Mouse (Mus musculus) midbrain, embryonic 16.5 days (tissue): ENCODE results near the gene Scarf1. TPM values are rescaled to one million over a fixed set of nuclear protein-coding genes. Genes with fewer than 3 reads are reported as not detected.

Experiments used
- ATAC-seq: fragments of 200-750 bp; cut with Nextera tagmentation; 2 replicates; pipeline ENCODE4 v1.8.0; 2017; ENCODE audit warnings: moderate TSS enrichment
- H3K27ac ChIP-seq: fragments of 300-500 bp; sonication (generic); 2 replicates; pipeline ENCODE4 v1.5.1; 2014; ENCODE audit warnings: mild to moderate bottlenecking, low read length, mixed read lengths
- H3K27me3 ChIP-seq: fragments of 300-500 bp; sonication (generic); 2 replicates; pipeline ENCODE4 v1.6.1; 2014; ENCODE audit warnings: low read depth, low read length, mixed read lengths; ENCODE audit not compliant: control insufficient read depth, insufficient read depth
- H3K36me3 ChIP-seq: fragments of 300-500 bp; sonication (generic); 2 replicates; pipeline ENCODE4 v1.6.1; 2014; ENCODE audit warnings: mild to moderate bottlenecking, low read length, moderate library complexity, mixed read lengths; ENCODE audit not compliant: control insufficient read depth, insufficient read depth
- H3K4me1 ChIP-seq: fragments of 300-500 bp; sonication (generic); 2 replicates; pipeline ENCODE4 v1.6.1; 2014; ENCODE audit warnings: mild to moderate bottlenecking, low read length, mixed read lengths; ENCODE audit not compliant: control insufficient read depth, insufficient read depth
- H3K4me2 ChIP-seq: fragments of 300-500 bp; sonication (generic); 2 replicates; pipeline ENCODE4 v1.6.1; 2014; ENCODE audit warnings: mild to moderate bottlenecking, low read length, mixed read lengths
- H3K4me3 ChIP-seq: fragments of 300-500 bp; sonication (generic); 2 replicates; pipeline ENCODE4 v1.5.1; 2014; ENCODE audit warnings: low read depth, mild to moderate bottlenecking, low read length, moderate library complexity, mixed read lengths
- H3K9ac ChIP-seq: fragments of 300-500 bp; sonication (generic); 2 replicates; pipeline ENCODE4 v1.6.1; 2014; ENCODE audit warnings: low read depth, low read length, mixed read lengths
- H3K9me3 ChIP-seq: fragments of 300-500 bp; sonication (generic); replicated peaks from 2 replicates; pipeline ENCODE4 v1.6.1; 2014; ENCODE audit warnings: mild to moderate bottlenecking, low read length, mixed read lengths; ENCODE audit not compliant: control insufficient read depth, poor library complexity, severe bottlenecking
- WGBS: fragments of 180-500 bp; shearing (Covaris S2); extraction: QIAGEN DNeasy Blood & Tissue Kit; methylation state at CpG from one replicate; pipeline ENCODE4 v1.1.7; 2014; 5-methylcytosine and 5-hydroxymethylcytosine counted together
- polyA plus RNA-seq: library from polyadenylated mRNA; unstranded; fragments of >200 nt; fragmentation: Nextera tagmentation; extraction: Ambion mirVana; gene quantifications from 2 replicates; pipeline ENCODE4 v1.2.1, GENCODE M21; 2015

Gene Scarf1
- 3.4 and 4.3 TPM in 2 replicates for polyA plus RNA-seq

DNA sequence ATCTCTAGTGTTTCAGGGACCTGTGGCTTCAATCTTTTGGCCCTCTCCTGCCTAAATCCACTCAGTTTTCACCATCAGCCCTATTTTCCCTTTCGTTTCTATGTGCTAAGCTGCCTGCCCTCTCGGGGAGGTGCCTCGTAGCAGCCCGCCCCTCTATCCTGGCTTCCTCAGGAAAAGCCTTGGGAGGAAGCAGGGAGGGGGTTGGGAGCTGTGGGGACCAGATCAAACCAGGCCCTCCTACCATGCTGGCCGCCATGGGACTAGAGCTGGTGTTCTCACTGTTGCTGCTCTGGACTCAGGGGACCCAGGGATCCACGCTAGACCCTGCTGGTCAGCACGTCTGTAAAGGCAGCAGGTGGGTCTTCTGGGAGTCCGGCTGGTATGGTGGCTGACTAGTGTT, at the start of gene Scarf1:
Gene Scarf1, plus strand, starts transcription at position 205 of the 400 bp plus-strand sequence.
- H3K4me1 ChIP-seq = peaks cover 7% of the 10 kb centered on the region
- peaks cover 10% of the 10 kb centered on the region for H3K36me3 ChIP-seq
- 45% methylated on average over 8 of the region's 8 CpGs for WGBS
- no peak within 1 kb of the TSS for H3K9ac ChIP-seq
- no peak within 1 kb of the TSS for H3K4me3 ChIP-seq
- no peaks in the 10 kb centered on the region for H3K27me3 ChIP-seq
- H3K27ac ChIP-seq = no peak within 1 kb of the TSS
- ATAC-seq = no peak
- H3K9me3 ChIP-seq = no peaks in the 10 kb centered on the region
- 0 out of 2 replicates have a peak within 1 kb of the TSS, but pooled peaks have one; percentile 17 for H3K4me2 ChIP-seq

DNA sequence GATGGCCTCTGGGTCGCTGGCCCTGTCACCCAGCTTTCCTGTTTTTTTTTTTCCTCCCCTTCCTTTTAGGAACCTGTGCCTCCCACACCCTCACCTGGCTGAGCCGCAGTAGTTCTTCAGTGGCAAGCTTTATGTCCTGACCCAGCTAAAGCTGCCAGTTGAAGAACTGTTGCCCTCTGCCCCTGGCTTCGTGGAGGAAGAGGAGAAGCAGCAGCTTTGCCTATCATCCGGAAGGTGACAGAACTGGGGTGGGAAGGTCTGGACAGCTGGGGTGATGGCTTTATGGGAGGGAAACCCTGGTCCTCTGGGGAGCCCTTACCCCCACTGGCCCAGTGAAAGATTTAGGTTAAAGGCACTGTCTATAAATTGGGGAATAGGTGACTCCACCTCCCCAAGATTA, 49.7 kb upstream of the Scarf1 start:
- no peak for ATAC-seq
- no peak overlapping the region for H3K4me2 ChIP-seq
- no peak overlapping the region for H3K9ac ChIP-seq
- no peaks in the 10 kb centered on the region for H3K9me3 ChIP-seq
- peaks cover 11% of the 10 kb centered on the region for H3K36me3 ChIP-seq
- peaks cover 27% of the 10 kb centered on the region for H3K4me1 ChIP-seq
- 80% methylated on average over 4 of the region's 4 CpGs for WGBS
- no peak overlapping the region for H3K27ac ChIP-seq
- H3K27me3 ChIP-seq = peaks cover 5% of the 10 kb centered on the region
- no peak overlapping the region for H3K4me3 ChIP-seq

DNA sequence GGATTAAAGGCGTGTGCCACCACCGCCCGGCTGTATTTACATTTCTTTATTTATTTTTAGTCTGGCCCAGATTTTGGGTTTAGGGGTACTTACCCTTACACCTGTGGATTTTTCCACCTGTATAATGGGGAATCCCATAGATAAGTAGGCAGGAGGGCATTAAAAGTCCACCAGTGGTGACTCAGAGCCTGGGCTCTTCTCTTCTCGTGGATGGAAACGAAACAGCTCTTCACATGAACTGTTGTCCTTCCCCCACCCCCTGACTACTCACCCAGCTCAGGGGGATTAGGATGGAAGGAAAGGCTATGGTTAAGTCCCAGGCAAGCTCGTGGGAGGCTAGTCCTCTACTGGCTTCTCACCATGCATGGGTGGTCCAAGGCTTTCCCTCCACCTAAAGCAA, 48.9 kb upstream of the Scarf1 start:
- ATAC-seq = no peak
- no peaks in the 10 kb centered on the region for H3K9me3 ChIP-seq
- H3K4me3 ChIP-seq = no peak overlapping the region

DNA sequence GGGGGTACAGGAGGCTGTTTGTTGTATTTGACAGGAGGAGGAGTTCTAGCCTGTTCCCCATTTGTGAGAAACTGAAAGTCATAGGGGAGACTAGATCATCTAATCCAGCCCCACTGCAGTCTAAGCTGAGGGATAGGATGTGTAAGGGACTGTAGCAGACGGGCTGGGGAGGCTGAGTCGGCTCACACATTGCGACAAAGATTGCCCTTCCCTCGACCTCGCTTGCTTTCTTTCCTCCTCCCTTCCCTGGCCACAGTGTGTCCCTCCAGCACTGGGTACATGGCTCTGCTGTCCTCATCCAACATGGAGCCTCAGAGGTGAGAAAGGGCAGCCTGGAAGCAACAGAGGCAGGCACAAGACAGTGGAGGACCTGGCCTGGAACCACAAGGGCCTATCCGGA, 48.3 kb upstream of the Scarf1 start:
- 90% methylated on average over 6 of the region's 6 CpGs for WGBS
- Histone ChIP-seq H3K9ac (no peak overlapping the region), H3K27me3 (peaks cover 5% of the 10 kb centered on the region), H3K36me3 (peaks cover 11% of the 10 kb centered on the region), H3K4me3 (no peak overlapping the region), H3K9me3 (no peaks in the 10 kb centered on the region), H3K4me2 (no peak overlapping the region), H3K27ac (no peak overlapping the region), H3K4me1 (peaks cover 22% of the 10 kb centered on the region)
- ATAC-seq = no peak

More for the DNA sequence above, 48.9 kb upstream of the Scarf1 start:
- WGBS = 86% methylated on average over 6 of the region's 6 CpGs
- Histone ChIP-seq H3K27me3 (peaks cover 5% of the 10 kb centered on the region), H3K27ac (no peak overlapping the region), H3K36me3 (peaks cover 11% of the 10 kb centered on the region), H3K4me2 (no peak overlapping the region), H3K9ac (no peak overlapping the region), H3K4me1 (peaks cover 27% of the 10 kb centered on the region)

DNA sequence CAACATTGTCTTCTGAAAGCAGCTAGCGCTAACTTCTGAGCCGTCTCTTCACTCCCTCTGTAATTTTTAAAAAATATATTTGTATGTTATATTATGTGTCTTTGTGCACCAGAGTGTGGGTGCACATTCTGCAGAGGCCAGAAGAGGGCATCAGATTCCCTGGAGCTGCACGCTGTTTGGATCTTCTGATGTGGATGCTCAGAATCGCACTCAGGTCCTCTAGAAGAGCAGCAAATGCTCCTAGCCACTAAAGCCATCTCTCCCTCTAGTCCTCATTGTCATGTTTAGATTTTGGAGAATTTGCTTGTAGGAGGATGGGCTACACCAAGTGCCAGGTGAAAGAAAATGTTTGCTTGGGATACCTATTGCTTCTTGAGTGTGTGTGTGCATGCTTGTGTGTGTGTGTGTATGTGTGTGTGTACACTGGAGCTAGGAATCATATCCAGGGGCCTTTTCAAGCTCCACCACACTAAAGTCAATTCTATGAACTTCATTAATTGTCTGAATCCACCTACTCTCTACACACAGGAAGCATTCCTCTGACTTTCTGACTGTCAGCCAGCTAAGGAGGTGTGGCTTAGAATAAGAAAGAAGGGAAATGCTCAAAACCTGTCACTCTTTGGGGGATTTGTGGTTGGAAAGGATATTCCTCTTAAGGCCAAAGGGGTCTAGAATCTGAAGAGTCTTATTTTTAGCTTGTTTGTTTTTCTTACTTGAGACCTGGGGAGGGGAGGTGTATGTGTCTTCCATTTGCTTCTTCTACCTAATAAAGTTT, 46.4 kb upstream of the Scarf1 start:
- H3K27ac ChIP-seq = no peak overlapping the region
- ATAC-seq = no peak
- H3K36me3 ChIP-seq = peaks cover 11% of the 10 kb centered on the region
- H3K27me3 ChIP-seq = peaks cover 5% of the 10 kb centered on the region
- no peak overlapping the region for H3K4me3 ChIP-seq
- no peak overlapping the region for H3K9ac ChIP-seq
- peaks cover 17% of the 10 kb centered on the region for H3K4me1 ChIP-seq
- H3K4me2 ChIP-seq = no peak overlapping the region
- 97% methylated on average over 4 of the region's 4 CpGs for WGBS
- H3K9me3 ChIP-seq = no peaks in the 10 kb centered on the region

DNA sequence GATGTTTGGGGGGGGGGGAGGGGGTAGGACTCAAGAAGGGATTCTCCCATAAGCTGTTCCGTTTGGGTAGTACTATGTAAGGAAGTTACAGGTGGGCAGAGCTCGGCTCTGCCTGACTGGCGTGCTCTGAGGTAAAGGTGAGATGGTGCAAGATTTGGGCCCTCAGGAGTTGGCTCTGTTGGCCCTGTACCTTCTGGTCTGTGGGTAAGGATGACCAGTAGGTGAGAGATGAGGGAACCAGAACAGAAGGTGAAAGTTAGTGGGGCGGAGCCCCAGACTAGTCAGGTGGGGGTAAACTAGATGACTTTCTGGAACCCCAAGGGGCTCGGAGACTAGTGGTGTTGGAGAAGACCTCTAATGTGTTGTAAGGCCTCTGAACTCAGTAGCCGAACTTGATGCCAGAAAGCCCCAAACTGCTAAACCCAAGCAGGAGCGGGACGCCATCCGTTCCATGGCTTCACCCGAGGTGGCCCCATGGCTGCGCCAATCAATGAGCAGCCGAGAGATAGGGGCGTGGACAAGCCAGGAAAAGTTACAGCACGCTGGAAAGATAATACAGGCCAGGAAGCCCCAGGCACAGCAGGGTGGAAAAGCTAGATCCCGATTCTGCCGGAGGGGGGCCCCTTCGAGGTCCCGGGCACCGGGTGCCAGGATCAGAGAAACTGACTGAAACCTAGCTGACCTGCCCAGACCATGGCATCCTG, 45.7 kb upstream of the Scarf1 start:
- H3K36me3 ChIP-seq = peaks cover 11% of the 10 kb centered on the region
- H3K4me2 ChIP-seq = peak overlapping the region; percentile 48
- ATAC-seq = no peak
- WGBS = 17% methylated on average over 19 of the region's 19 CpGs
- peaks cover 5% of the 10 kb centered on the region for H3K27me3 ChIP-seq
- no peak overlapping the region for H3K27ac ChIP-seq
- H3K4me3 ChIP-seq = peak overlapping the region; percentile 18
- H3K4me1 ChIP-seq = peaks cover 10% of the 10 kb centered on the region
- H3K9me3 ChIP-seq = no peaks in the 10 kb centered on the region
- peak overlapping the region; percentile 44; the same call in 1 of the 2 replicates for H3K9ac ChIP-seq

DNA sequence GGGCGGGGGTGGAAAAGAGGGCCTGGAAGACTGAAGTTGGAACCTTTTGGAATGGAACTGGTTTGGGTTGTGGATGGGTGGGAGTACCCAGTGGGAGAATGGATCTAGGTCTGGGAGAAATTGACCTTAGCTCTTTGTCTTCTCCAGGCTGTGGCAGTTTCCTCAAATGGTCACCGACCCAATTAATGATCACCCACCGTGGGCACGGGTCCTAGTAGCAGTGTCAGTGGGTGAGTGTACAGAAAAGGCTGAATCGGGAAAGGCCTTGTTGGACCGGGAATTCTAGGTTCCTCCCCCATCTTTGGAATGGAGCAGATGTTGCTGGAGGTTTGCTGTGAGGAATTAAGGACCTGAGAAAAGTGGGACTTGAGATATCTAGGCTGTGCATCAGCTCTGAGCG, 44.9 kb upstream of the Scarf1 start:
- no peaks in the 10 kb centered on the region for H3K9me3 ChIP-seq
- H3K4me2 ChIP-seq = peak overlapping the region; percentile 48
- no peak overlapping the region for H3K9ac ChIP-seq
- H3K4me3 ChIP-seq = no peak overlapping the region
- WGBS = 70% methylated on average over 7 of the region's 7 CpGs
- ATAC-seq = no peak
- peaks cover 4% of the 10 kb centered on the region; the same call in 1 of the 2 replicates for H3K4me1 ChIP-seq
- H3K36me3 ChIP-seq = peaks cover 11% of the 10 kb centered on the region
- no peak overlapping the region for H3K27ac ChIP-seq
- H3K27me3 ChIP-seq = peaks cover 3% of the 10 kb centered on the region

DNA sequence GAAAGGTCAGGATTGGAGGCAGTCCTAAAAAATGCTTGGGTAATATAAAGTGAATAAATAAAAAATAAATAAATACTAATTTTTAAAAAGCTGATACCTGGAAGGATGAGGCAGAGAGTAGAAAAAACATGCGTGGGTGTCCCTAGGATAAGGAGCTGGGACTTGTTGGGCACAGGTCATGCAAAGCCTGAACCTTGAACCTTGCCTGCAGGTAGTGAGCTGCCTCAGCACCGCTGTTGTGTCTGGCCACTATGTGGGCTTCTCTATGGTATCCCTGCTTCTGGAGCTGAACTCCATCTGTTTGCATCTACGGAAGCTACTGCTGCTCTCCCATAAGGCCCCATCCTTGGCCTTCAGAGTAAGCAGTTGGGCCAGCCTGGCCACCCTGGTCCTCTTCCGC, 44.1 kb upstream of the Scarf1 start:
- Histone ChIP-seq H3K4me3 (no peak overlapping the region), H3K27ac (no peak overlapping the region), H3K9ac (no peak overlapping the region), H3K36me3 (peaks cover 11% of the 10 kb centered on the region), H3K4me2 (no peak overlapping the region), H3K9me3 (no peaks in the 10 kb centered on the region), H3K4me1 (peaks cover 4% of the 10 kb centered on the region; the same call in 1 of the 2 replicates), H3K27me3 (peaks cover 3% of the 10 kb centered on the region)
- WGBS = 91% methylated on average over 4 of the region's 4 CpGs
- no peak for ATAC-seq

DNA sequence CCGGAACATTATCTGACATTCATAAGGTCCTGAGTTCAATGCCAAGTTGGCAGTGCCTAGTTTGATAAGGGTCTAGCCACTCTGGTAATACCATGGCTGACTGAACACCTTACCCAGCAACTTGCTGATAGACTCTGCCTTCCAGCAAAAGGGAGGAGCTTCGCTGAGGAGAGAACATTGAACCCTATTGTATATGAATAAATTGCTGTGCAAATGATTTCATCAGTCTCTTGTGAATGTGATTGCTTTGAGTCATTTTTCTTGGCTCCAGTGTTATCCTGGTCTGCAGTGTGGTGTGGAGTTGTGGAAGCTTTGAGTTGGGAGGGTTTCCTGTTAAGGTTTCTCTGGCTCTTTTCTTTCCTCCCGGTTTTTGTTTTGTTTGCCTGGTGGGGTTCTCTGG, 42.7 kb upstream of the Scarf1 start:
- Histone ChIP-seq H3K27me3 (peaks cover 3% of the 10 kb centered on the region), H3K4me3 (no peak overlapping the region), H3K9me3 (no peaks in the 10 kb centered on the region), H3K27ac (no peak overlapping the region), H3K4me1 (peaks cover 4% of the 10 kb centered on the region; the same call in 1 of the 2 replicates), H3K36me3 (peaks cover 2% of the 10 kb centered on the region), H3K9ac (no peak overlapping the region), H3K4me2 (no peak overlapping the region)
- ATAC-seq = no peak
- WGBS = 77% methylated on average over 3 of the region's 3 CpGs
